Mouse (Mus musculus) adrenal gland, postnatal 25 days (tissue): Measurements from ENCODE around the gene Esp15. TPM values are rescaled to one million over a fixed set of nuclear protein-coding genes. Genes with fewer than 3 reads are reported as not detected.
"Not testable (repeated sequence)": the region's sequence is repeated elsewhere in the genome, so short reads cannot be mapped to it uniquely, and the experiment has no call there.

Experiments used
- DNase-seq: peaks from one replicate; pipeline ENCODE4 v3.0.0; 2021; ENCODE audit warnings: mixed read lengths
- long read RNA-seq: library from polyadenylated mRNA; stranded (forward); transcript quantifications from one replicate; pipeline ENCODE4 v2.0.0, GENCODE M21; 2021
- total RNA-seq: library from RNA; stranded (reverse); gene quantifications from 2 replicates; pipeline ENCODE4 v1.2.3, GENCODE M21; 2021

Gene Esp15
- not detected in 2 replicates for total RNA-seq
- long read RNA-seq, result 0 reads

DNA sequence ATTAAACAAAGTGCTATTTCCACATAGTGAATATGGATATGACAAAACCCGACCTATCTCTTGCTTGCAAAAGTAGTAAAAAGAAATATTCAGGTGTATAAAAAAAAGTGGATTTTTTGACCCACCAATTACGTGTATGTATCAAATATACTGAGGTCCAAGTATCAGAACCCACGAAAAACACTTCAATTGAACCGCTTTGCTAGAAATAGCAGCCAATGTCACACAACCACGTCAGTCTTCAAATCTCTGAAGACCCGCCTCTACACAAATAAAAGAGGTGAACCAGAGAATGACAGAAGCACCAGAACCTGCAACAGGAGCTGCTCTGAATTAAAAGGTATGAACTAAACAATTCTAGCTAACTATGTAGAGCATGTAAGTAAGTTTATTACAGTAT lies at the start of gene Esp15:
Gene Esp15 (plus strand): TSS at position 301 of the 400 bp plus-strand sequence.
- not testable (repeated sequence) for DNase-seq

DNA sequence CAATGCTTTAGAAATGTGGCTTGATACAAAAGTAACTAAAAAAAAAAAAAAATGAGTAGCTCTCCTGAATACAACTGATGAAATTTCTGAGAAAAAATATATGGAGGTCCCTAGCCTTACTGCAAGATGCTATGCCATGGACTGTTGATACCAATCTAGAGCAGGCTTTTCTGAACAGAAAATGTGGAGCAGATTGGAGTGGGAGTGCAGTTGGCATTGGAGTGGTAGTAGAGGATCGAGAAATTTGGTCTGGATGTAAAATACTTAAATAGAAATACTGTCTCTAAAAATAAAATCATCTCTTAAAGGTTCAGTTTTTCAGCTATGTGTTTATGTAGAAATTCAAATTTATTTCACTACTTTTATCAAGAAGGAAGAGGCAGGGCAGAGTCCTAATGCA lies 49.2 kb upstream of the Esp15 start:
- DNase-seq, result no peak

Other genes starting within 250 kb of the Esp15 start
- not detected in 2 replicates for gene Esp18, start 234.6 kb upstream of the Esp15 start, total RNA-seq
- gene Esp16, start 104.8 kb upstream of the Esp15 start, total RNA-seq, result not detected in 2 replicates